ENCODE assay signal across 15 mouse cellular contexts in genomic region chr1:52582866-52583265, GRCm38 (mm10).
"Had no signal": no experiment of that assay in that cellular context is flagged by ENCODE, and none has a peak within 500 bp of the region (broad histone marks: within the 10 kb centered on the region; RNA-seq: fewer than 3 reads in every experiment).

No protein-coding gene starts in this region.

- H3K9ac ChIP-seq: limb, embryonic 13.5 days; liver, embryonic 12.5 days; liver, embryonic 15.5 days; midbrain, embryonic 13.5 days had no signal

- ATAC-seq: liver, embryonic 12.5 days; midbrain, embryonic 13.5 days had no signal

- H3K27me3 ChIP-seq: limb, embryonic 13.5 days; liver, embryonic 12.5 days; liver, embryonic 15.5 days; midbrain, embryonic 13.5 days had no signal

- DNase-seq: kidney, postnatal 25 days; layer of hippocampus, adult 9-11 months; liver; lung, adult 18-20 months; lung, postnatal 14 days; thymus, adult 18-20 months; thymus, postnatal 36 days had no signal

- H3K4me2 ChIP-seq: limb, embryonic 13.5 days; liver, embryonic 12.5 days; liver, embryonic 15.5 days; midbrain, embryonic 13.5 days had no signal

- H3K36me3 ChIP-seq: limb, embryonic 10.5 days; limb, embryonic 13.5 days; liver, embryonic 12.5 days; liver, embryonic 15.5 days; midbrain, embryonic 13.5 days had no signal

- H3K4me3 ChIP-seq: layer of hippocampus, adult 2 months; limb, embryonic 10.5 days; limb, embryonic 13.5 days; liver, embryonic 12.5 days; liver, embryonic 15.5 days; midbrain, embryonic 13.5 days had no signal

- H3K4me1 ChIP-seq: midbrain, embryonic 13.5 days had no signal

- H3K27ac ChIP-seq: kidney, postnatal 0 days; layer of hippocampus, adult 2 months; limb, embryonic 10.5 days; limb, embryonic 13.5 days; liver, embryonic 12.5 days; liver, embryonic 15.5 days; macrophage; midbrain, embryonic 13.5 days had no signal

- H3K9me3 ChIP-seq: limb, embryonic 10.5 days; limb, embryonic 13.5 days; liver, embryonic 12.5 days; liver, embryonic 15.5 days; midbrain, embryonic 13.5 days had no signal
